Mouse (Mus musculus): Measurements from ENCODE around the gene H1f0.
"Not testable (repeated sequence)": the region's sequence is repeated elsewhere in the genome, so short reads cannot be mapped to it uniquely, and the experiment has no call there.

H1f0 gene

GRCm38 (mm10) chr15:79005581-79005980 lies 22.7 kb upstream of the H1f0 start:
- no peak for DNase-seq

- DNase-seq: no peak
Measured at GRCm38 (mm10) chr15:79006638-79007037, 21.6 kb upstream of the H1f0 start.

- no peak for DNase-seq
Measured at GRCm38 (mm10) chr15:79007059-79007458, 21.2 kb upstream of the H1f0 start.

GRCm38 (mm10) chr15:79007836-79008235 lies 20.4 kb upstream of the H1f0 start:
- DNase-seq: not testable (repeated sequence)

- no peak for DNase-seq
Measured at GRCm38 (mm10) chr15:79009734-79010133, 18.5 kb upstream of the H1f0 start.

- no peak for DNase-seq
Measured at GRCm38 (mm10) chr15:79011550-79011949, 16.7 kb upstream of the H1f0 start.

- DNase-seq: no peak
Measured at GRCm38 (mm10) chr15:79013382-79013781, 14.9 kb upstream of the H1f0 start.

GRCm38 (mm10) chr15:79018191-79018590 lies 10.1 kb upstream of the H1f0 start:
- no peak for DNase-seq

- DNase-seq: no peak
Measured at GRCm38 (mm10) chr15:79018886-79019285, 9.4 kb upstream of the H1f0 start.

- DNase-seq: no peak
Measured at GRCm38 (mm10) chr15:79022671-79023230, 5.5 kb upstream of the H1f0 start.

- no peak for DNase-seq
Measured at GRCm38 (mm10) chr15:79023366-79023765, 4.9 kb upstream of the H1f0 start.

- no peak for DNase-seq
Measured at GRCm38 (mm10) chr15:79025687-79026308, 2.5 kb upstream of the H1f0 start.

- DNase-seq: no peak
Measured at GRCm38 (mm10) chr15:79026511-79027290, 1.5 kb upstream of the H1f0 start.

GRCm38 (mm10) chr15:79027291-79028205 lies 702 bp upstream of the H1f0 start:
- DNase-seq: no peak

GRCm38 (mm10) chr15:79028823-79029484 lies 704 bp downstream of the H1f0 start:
- DNase-seq: no peak

GRCm38 (mm10) chr15:79029519-79030241 lies 1.4 kb downstream of the H1f0 start:
- DNase-seq: no peak

GRCm38 (mm10) chr15:79030551-79031435 lies 2.5 kb downstream of the H1f0 start:
- DNase-seq: peak; percentile 53

- DNase-seq: not testable (repeated sequence)
Measured at GRCm38 (mm10) chr15:79031908-79032307, 3.7 kb downstream of the H1f0 start.

- peak; percentile 56 for DNase-seq
Measured at GRCm38 (mm10) chr15:79037913-79038328, 9.7 kb downstream of the H1f0 start.

GRCm38 (mm10) chr15:79038331-79038730 lies 10.1 kb downstream of the H1f0 start:
- DNase-seq: no peak

- peak; percentile 92 for DNase-seq
Measured at GRCm38 (mm10) chr15:79038853-79039252, 10.6 kb downstream of the H1f0 start.
